Mouse (Mus musculus): Measurements from ENCODE around the gene Slc28a3. TPM values are rescaled to one million over a fixed set of nuclear protein-coding genes. Genes with fewer than 3 reads are reported as not detected.

Gene Slc28a3
- polyA plus RNA-seq, 3 experiments from 2014 or later = 0.11 TPM; not detected in 2

DNA sequence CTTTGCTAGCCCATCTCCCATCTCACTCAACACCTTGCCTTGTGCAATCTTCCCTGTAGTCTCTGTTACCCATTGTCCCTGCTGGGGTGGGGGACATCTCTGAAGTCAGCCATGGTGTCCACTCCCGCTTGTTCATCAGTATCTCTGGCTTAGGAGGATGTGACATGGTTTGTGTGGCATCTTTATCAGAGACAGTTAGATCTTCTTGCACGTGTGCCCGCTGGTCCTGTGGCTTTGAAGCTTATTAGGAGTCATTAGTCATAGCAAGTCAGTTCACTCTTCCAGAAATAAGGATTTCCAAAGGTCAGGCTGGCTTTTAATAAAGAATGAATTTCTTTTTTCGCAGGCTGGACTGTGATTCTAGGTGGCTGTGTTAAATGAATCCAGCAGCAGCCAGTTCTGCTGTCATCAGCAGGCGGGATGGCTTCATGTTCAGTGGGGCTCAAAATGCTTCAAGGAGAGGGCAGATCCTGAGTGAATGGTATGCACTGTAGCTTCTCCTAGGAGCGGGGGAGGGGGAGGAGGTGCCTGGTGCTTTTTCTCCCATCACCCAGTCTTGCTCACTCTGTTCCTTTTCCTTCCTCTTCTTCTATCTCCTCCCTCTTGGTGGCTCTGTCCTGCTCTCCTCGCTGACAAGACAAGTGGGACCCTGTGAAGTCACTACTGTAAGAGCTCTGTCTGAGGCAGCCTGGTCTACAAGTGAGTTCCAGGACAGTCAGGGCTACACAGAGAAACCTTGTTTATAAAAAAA is 89.9 kb downstream of the Slc28a3 start:
- ATAC-seq = no peak

DNA sequence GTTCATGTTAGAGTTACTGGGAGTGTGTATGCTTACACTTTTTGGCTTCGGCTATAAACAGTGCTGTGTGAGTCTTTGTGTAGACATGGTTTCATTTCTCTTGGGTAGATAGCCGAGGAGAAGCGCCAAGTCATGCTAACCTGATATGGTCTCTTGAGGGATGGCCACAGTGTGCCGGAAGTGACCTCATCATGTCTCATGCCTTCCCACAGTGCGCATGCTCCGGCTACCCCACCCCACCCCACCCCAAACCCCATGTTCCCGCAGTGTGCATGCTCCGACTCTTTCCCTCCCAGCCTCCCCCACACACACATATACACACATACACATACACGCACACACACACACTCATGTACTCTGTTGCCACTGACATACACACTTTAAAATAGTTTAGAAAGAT is 90.6 kb downstream of the Slc28a3 start:
- no peak for ATAC-seq

DNA sequence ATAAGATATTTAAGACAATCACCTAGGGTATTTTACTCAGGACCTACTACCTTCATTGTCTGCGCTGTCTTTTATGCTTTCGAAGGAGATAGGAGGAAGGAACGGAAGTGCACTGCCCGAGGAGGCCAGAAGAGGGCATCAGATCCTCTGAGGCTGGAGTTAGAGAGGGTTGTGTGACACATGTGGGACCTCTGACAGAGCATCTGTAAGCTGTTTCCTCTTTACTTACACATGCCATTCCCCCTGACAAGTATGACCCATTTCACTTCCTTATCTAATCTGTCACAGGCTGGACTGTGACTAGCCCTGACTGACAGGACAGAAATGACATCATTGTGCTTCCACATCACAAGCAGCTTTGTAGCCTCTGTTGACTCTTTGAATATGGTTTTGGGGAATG is 94.4 kb downstream of the Slc28a3 start:
- ATAC-seq = no peak

DNA sequence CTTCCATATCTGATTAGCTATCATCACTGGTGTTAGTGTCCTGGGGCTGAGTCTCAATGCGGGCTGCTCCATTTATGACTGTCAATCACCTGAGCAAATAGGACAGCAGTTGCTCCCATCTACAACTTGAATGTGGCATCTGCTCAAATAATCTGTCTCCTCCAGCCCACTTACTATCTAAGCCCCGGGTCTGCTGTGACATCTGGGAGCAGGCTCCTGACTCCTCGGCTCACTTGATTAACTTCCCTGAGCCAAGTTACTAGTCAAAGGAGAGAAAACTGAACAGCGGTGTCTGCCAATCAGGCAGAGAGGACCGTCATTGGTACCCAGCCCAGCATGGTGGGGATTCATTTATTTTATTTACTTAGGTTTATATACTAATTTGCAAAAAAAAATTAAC is 95.0 kb downstream of the Slc28a3 start:
- no peak for ATAC-seq

DNA sequence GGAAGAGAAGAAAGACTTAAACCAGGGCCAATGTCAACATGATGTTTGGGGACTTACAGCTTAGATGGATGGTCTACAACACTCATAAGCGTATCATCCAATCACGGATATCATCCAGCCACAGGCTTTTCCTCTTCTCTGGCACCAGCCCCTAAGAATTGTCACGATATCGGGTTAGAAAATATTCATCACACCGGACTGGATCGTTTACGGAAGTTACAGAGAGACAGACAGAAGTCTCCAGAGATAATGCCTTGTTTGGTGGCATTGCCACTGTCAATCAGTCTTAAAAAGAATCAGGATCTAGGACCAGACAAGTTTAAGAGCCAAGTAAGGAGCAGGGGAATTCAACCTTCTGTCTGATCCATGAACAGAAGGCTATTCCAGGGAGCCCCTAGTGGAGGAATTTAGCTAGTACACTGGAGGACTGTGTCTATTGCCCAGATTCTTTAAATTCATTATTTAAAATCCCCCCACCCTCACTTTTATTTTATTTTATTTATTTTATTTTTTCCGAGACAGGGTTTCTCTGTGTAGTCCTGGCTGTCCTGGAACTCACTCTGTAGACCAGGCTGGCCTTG is 96.4 kb downstream of the Slc28a3 start:
- ATAC-seq = no peak

DNA sequence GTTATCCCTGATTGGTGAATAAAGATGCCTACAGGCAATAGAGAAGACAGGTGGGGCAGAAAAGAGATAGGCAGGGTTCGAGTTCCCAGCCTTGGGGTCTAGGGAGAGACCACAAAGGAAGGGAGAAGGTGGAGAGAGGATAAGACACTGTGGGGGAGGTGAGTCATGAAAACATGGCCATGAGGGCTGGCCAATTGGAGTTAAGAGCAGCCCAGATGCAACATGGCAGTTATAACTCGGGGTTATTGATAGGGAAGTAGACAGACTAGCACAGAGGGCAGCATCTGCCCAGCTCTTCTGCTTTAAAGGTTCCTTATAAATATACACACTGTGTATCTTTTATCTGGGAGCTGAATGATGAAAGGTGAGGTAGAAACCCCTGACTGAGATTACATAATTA is 98.8 kb downstream of the Slc28a3 start:
- no peak for ATAC-seq

DNA sequence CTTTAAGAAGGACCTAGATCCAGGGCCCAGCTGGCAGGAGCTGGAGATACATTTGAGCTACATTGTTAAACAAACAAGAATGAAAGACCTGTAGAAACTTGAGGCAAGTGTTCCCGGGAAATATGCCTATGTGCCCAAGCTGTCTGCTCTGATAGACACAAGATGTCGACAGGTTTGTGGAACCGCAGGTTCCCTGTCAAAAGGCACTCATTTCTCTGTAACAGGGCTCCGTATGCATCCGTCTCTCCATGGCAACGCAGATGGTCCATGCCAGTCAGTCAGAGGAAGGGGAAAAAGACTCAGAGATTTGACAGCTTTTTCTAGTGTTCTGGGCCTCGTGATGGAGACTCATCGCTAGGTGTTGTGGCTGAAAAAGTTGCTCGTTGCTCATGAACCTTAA is 99.4 kb downstream of the Slc28a3 start:
- no peak for ATAC-seq

DNA sequence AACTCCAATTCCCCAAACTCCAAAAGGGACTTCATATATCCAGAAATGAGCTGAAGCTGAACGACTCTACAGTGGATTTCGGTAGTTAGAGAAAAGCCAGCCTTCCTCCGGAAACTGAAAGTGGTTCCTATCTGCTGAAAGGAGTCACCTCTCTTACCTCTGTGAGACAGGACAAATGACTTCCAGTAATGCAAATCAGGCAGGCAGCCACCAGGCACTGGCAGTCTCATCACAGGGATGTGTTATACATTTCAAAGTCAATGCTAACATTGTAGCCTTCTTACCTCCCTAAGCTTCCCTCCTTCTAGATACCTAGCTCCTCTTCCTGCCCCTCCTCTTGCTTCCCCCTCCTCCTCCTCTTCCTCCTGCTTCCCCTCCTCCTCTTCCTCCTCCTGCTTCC is 101.4 kb downstream of the Slc28a3 start:
- ATAC-seq = no peak

DNA sequence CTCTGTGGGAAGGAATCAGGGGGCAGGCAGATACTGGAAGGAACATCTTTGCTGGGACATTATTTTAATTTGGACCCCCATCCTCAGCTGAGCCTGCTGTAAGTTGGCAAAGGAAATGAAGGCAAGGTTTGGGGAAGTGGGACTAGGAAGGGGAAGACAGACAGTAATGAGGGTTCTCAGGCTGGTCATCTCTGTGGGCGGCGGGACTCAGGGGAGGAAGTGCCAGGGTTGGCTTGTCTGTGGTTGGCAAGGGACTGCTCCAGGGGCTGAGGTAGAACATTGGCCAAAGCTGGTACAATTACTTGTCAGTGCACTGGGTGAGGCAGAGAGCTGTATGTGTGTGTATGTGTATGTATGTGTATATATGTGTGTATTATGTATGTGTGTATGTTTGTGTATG is 107.1 kb downstream of the Slc28a3 start:
- ATAC-seq = no peak

DNA sequence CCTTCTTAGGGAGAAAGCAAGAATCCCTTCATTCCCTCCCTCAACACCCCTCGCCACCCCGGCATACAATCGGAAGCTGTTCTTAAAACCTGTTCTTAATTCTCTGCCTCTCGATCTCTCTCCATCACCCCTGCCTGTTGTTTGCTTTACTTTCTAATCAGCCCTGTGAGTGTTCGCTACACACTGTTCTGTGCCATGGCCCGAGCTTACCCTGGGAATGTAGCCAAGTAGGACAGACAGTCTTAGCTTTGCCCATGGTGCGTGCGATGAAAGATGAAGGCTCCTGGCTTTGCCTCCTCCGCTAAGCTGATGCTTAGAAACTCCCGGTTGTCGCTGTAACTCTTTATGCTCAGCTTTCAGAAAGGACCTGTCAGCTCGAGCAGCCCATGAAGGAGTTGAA is 112.9 kb downstream of the Slc28a3 start:
- no peak for ATAC-seq

Other genes with a start within 250 kb of the Slc28a3 start
- gene 2210016F16Rik, start 225.7 kb downstream of the Slc28a3 start, polyA plus RNA-seq (2017; shearing (Covaris generic)) = 10 to 100 TPM in 2 of 3 experiments, 1 to 10 TPM in 1; 5.5 to 24.5 (median 21.2) TPM
- gene Rmi1, start 208.6 kb downstream of the Slc28a3 start, polyA plus RNA-seq (2017; shearing (Covaris generic)) = 10 to 100 TPM; 22.8 to 24.7 (median 23.3) TPM
- 1,000 to 10,000 TPM; 1,885 to 2,917 (median 2,228) TPM for gene Hnrnpk, start 207.5 kb downstream of the Slc28a3 start, polyA plus RNA-seq (2017; shearing (Covaris generic))
- under 1 TPM in 1 of 3 experiments, not detected in 2; 0.07 TPM for gene Ntrk2, start 195.7 kb upstream of the Slc28a3 start, polyA plus RNA-seq (2017; shearing (Covaris generic))

Measured in inflammation-experienced regulatory T-cells, adult 6 months (primary cell).